Mouse (Mus musculus) spleen, adult 12 weeks (tissue): ENCODE data around the gene E2f1.

Experiments
- DNase-seq: peaks from one replicate; pipeline ENCODE4 v3.0.0; 2022; ENCODE audit warnings: low spot score

The E2f1 gene

GRCm38 (mm10) chr2:154583906-154584872 lies 14.5 kb upstream of the E2f1 start:
- DNase-seq: no peak

- no peak for DNase-seq
Measured at GRCm38 (mm10) chr2:154581421-154581820, 11.7 kb upstream of the E2f1 start.

GRCm38 (mm10) chr2:154580586-154580985 lies 10.9 kb upstream of the E2f1 start:
- DNase-seq: no peak

GRCm38 (mm10) chr2:154577744-154578067 lies 8.0 kb upstream of the E2f1 start:
- DNase-seq: no peak

GRCm38 (mm10) chr2:154576876-154577743 lies 7.4 kb upstream of the E2f1 start:
- DNase-seq: no peak

GRCm38 (mm10) chr2:154574271-154574670 lies 4.6 kb upstream of the E2f1 start:
- DNase-seq: no peak

- DNase-seq: no peak
Measured at GRCm38 (mm10) chr2:154572996-154573395, 3.3 kb upstream of the E2f1 start.

- DNase-seq: no peak
Measured at GRCm38 (mm10) chr2:154571976-154572375, 2.3 kb upstream of the E2f1 start.

- DNase-seq: no peak
Measured at GRCm38 (mm10) chr2:154571266-154571665, 1.6 kb upstream of the E2f1 start.

GRCm38 (mm10) chr2:154570666-154571065 lies 974 bp upstream of the E2f1 start:
- no peak for DNase-seq

GRCm38 (mm10) chr2:154569071-154569748 lies 482 bp downstream of the E2f1 start:
- DNase-seq: peak; percentile 74

GRCm38 (mm10) chr2:154568329-154569070 lies 1.2 kb downstream of the E2f1 start:
- no peak for DNase-seq

GRCm38 (mm10) chr2:154567766-154568165 lies 1.9 kb downstream of the E2f1 start:
- DNase-seq: no peak

GRCm38 (mm10) chr2:154566641-154567040 lies 3.1 kb downstream of the E2f1 start:
- no peak for DNase-seq

GRCm38 (mm10) chr2:154565562-154565961 lies 4.1 kb downstream of the E2f1 start:
- no peak for DNase-seq

- no peak for DNase-seq
Measured at GRCm38 (mm10) chr2:154563612-154564170, 6.0 kb downstream of the E2f1 start.

GRCm38 (mm10) chr2:154558264-154559039 lies 11.2 kb downstream of the E2f1 start, which contains the start of gene Necab3:
Gene Necab3, minus strand, starts transcription at chr2:154558890.
- DNase-seq: peak; percentile 19

- DNase-seq: no peak
Measured at GRCm38 (mm10) chr2:154557184-154557832, 12.4 kb downstream of the E2f1 start.

GRCm38 (mm10) chr2:154555235-154555634 lies 14.5 kb downstream of the E2f1 start:
- DNase-seq: no peak

GRCm38 (mm10) chr2:154552424-154552907 lies 17.2 kb downstream of the E2f1 start:
- DNase-seq: peak; percentile 30
